Mouse (Mus musculus) Patski (cell line): Measurements from ENCODE around the gene Lnx2. TPM values are rescaled to one million over a fixed set of nuclear protein-coding genes. Genes with fewer than 3 reads are reported as not detected.

Source experiments
- ATAC-seq: fragments of 100-300 bp; one replicate; pipeline ENCODE4 v1.8.0; 2021
- CTCF ChIA-PET: fragments of 350-600 bp; sonication (Branson Sonifier 250); formaldehyde crosslinking; loops from one replicate; lab custom pipeline; 2022; ENCODE audit warnings: inconsistent platforms; lab: Charles Lee
- POLR2A ChIA-PET: fragments of 350-600 bp; sonication (Branson Sonifier 250); formaldehyde crosslinking; loops from one replicate; lab custom pipeline; 2022; ENCODE audit warnings: antibody characterized with exemption, inconsistent platforms; lab: Charles Lee
- DNase-seq: peaks from one replicate; pipeline ENCODE4 v3.0.0-alpha.2; 2011; ENCODE audit warnings: low read depth, low spot score
- H3K27me3 ChIP-seq: fragments of 371-371 bp; one replicate; pipeline ENCODE4 v1.5.1; 2021
- CTCF ChIP-seq: fragments of 100-300 bp; IDR thresholded peaks from one replicate; pipeline ENCODE4 v1.5.1; 2021
- in situ Hi-C: fragments of 300-500 bp; cut with MboI; formaldehyde crosslinking; loops from 3 replicates; pipeline ENCODE4 v1.11.1; 2018; ENCODE audit warnings: low pct_unique_long_range_greater_than_20kb, mixed read lengths
- polyA plus RNA-seq: library from polyadenylated mRNA; unstranded; gene quantifications from one replicate; pipeline ENCODE4 v1.2.3, GENCODE M21; 2021

Lnx2 gene
- polyA plus RNA-seq, 1 experiment from 2014 or later: 15.4 TPM

DNA sequence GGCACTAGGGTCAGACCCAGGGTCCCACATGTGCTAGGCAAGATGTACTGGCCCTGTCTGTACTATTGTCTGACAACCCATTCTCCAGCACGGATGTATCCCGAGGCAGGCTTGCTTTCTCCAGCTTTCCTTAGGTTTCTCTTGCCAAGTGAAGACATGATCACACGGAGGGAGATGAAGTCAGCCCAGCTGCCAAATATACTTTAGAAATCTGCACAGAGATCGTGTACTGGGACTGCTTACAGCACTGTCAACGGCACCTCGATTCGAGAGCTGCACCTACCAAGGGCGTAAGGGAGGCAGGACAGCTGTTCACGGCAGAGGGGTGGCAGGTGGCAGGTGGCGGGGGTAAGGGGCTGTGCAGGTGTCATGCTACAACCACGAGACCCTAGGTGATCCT is 55.8 kb downstream of the Lnx2 start:
- H3K27me3 ChIP-seq: no peaks in the 10 kb centered on the region
- ChIA-PET CTCF (no interaction called here), POLR2A (no interaction called here)
- DNase-seq (no peak), ATAC-seq (no peak)
- in situ Hi-C loops: no loop called here
- no peak for TF ChIP-seq CTCF

DNA sequence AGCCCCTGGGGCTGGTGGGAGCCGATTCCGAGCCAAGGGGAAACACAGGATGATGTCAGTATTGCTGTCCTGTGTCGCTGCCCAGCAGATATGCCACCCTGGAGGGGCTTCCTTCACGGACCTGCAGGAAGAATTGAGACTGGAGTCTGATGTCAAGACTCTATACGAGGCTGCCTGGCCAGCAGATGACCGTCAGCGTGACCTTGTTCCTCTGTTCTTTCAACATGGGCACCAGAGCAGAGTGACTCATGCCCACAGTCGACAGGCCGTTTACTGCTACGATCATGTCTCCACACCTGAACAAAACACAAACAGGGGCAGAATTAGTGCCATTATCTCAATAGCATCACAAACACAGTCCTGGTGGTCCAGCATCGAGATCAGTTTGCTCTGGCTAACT is 57.6 kb downstream of the Lnx2 start:
- no peak for DNase-seq
- CTCF ChIA-PET: no interaction called here
- POLR2A ChIA-PET: interaction anchor here (0.7 kb wide), 1 partner anchor 27 kb away, joined by 4 read pairs; no protein-coding TSS in a partner anchor
- H3K27me3 ChIP-seq: no peaks in the 10 kb centered on the region
- in situ Hi-C loops: no loop called here
- no peak for TF ChIP-seq CTCF
- no peak for ATAC-seq

DNA sequence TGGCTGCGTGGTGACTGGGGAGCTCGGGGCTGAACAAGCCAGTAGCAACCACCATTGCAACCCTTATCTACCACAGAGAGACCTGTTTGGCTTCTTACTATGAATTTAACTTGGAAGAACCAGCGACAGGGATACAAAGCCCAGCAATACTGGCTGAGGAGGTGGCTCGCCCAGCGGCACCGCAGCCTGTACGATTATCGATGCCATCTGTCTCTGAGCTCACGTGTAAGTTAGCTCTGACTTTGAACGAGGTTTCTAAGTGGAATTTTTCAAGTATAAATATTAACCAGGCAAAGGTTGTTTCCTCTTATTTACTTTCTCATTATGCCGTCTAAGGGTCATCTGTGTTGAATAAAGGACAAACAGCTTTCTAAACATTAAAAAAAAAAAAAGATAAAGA is 58.9 kb downstream of the Lnx2 start:
- H3K27me3 ChIP-seq: no peaks in the 10 kb centered on the region
- in situ Hi-C loops: no loop called here
- ATAC-seq (no peak), DNase-seq (no peak)
- ChIA-PET CTCF (interaction anchor here (0.7 to 1.1 kb wide), 3 partner anchors 19 to 101 kb away, joined by 3 read pairs; no protein-coding TSS in a partner anchor), POLR2A (interaction anchor here (0.7 kb wide), 1 partner anchor 48 kb away, joined by 3 read pairs; no protein-coding TSS in a partner anchor)
- no peak for TF ChIP-seq CTCF

DNA sequence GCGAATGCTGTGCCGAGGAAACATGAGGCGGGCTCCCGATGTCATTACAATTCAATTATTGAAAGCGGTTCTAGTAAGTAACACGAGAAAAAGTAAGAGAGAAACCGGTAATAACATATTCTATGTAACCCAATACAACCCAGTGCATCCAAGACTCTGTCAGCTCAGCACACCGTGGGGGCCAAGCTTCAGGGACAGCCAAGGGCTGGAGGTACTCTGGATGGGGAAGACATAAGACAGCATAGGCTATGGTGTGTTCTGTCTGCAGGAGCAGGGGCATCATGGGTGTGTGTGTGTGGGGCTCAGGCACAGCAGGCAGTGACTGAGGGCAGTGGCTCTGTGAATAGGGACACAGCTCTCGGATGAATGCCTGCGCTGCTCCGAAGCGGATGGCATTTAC is 59.8 kb downstream of the Lnx2 start:
- ATAC-seq: no peak
- no peaks in the 10 kb centered on the region for H3K27me3 ChIP-seq
- ChIA-PET CTCF (no interaction called here), POLR2A (no interaction called here)
- in situ Hi-C loops: no loop called here
- no peak for DNase-seq
- TF ChIP-seq CTCF: no peak

DNA sequence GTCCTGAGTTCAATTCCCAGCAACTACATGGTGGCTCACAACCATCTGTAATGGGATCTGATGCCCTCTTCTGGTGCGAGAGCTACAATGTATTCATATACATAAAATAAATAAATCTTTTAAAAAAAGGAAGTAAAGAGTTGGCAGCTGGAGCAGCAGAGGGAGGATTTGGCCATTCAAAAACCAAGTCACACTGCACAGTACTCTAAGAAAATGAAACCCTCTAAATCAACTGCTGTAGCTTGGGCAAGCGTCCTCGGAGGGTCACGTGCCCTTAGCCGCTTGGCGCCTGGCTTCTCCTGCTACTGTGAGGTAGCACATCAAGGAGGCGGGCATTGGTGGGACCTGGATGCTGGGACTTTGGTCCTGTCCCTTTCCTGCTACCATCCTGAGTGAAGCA is 61.2 kb downstream of the Lnx2 start:
- no peak for TF ChIP-seq CTCF
- CTCF ChIA-PET: interaction anchor here (1.1 to 1.4 kb wide), 2 partner anchors 12 to 107 kb away, joined by 3 to 4 read pairs; no protein-coding TSS in a partner anchor
- ATAC-seq (no peak), DNase-seq (no peak)
- no peaks in the 10 kb centered on the region for H3K27me3 ChIP-seq
- POLR2A ChIA-PET: no interaction called here
- in situ Hi-C loops: no loop called here

DNA sequence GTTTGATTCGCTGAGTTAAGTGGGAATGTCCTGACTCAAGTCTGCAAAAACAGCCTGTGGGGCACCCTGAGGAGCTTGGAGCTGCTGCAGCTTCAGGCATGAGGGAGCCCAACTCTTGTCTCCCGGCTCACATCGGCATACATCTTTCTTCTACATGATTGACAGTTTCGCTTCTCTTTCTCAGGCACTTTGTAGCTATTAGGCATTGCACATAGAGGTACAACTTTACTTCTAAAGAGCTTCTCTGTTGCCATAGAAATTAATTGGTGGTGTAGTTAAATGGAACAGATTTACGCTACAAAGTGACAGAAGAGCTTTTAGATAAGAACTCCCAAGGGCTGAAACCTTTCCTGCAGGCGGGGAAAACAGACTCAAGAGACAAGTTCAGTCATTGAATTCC is 62.5 kb downstream of the Lnx2 start:
- no peak for TF ChIP-seq CTCF
- in situ Hi-C loops: no loop called here
- no peak for ATAC-seq
- no peaks in the 10 kb centered on the region for H3K27me3 ChIP-seq
- POLR2A ChIA-PET: no interaction called here
- CTCF ChIA-PET: interaction anchor here (0.9 to 1.4 kb wide), 4 partner anchors 16 to 108 kb away, joined by 3 to 4 read pairs (median 3); no protein-coding TSS in a partner anchor
- no peak for DNase-seq

DNA sequence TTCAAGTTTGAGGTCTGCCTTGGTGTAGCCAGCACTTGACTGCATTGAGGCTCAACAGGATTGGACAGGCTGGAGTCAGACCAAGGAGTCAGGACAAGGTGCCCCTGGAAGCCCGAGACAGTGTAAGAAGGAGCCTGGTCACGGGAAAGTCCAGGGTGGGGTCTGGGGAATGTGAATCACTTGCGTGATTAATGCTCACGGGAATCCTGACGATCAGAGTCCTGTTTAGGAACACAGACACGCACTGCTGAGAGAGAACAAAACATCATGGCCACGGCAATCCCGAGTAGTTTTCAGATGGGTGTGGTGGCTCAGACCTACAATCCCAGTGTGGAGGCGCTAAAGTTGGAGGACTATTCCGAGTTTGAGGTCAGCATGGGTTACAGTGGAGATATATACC is 65.1 kb downstream of the Lnx2 start:
- in situ Hi-C loops: no loop called here
- TF ChIP-seq CTCF: no peak
- H3K27me3 ChIP-seq: no peaks in the 10 kb centered on the region
- ATAC-seq (peak; percentile 58), DNase-seq (peak; percentile 77)
- ChIA-PET CTCF (no interaction called here), POLR2A (no interaction called here)

DNA sequence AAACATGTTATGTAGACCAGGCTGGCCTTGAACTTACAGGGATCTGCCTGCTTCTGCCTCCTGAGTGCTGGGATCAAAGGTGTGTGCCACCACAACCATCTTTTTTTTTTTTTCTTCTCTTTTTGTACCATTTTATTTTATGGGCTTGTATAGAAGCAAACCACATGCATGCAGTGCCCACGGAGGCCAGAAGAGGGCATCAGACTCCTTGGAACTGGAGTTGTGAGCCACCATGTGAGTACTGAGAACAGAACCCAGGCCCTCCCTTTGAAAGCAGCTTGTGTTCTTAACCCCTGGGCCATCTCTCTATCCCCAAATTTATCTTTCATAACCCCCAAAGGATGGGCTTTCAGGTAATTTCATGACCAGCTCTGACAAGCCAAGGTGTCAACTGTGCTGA is 73.1 kb downstream of the Lnx2 start:
- ChIA-PET CTCF (interaction anchor here (1.6 kb wide), 1 partner anchor 12 kb away, joined by 4 read pairs; no protein-coding TSS in a partner anchor), POLR2A (interaction anchor here (0.6 kb wide), 3 partner anchors 25 to 448 kb away, joined by 3 to 5 read pairs (median 5); no protein-coding TSS in a partner anchor)
- ATAC-seq (no peak), DNase-seq (no peak)
- in situ Hi-C loops: no loop called here
- H3K27me3 ChIP-seq: no peaks in the 10 kb centered on the region
- TF ChIP-seq CTCF: no peak

DNA sequence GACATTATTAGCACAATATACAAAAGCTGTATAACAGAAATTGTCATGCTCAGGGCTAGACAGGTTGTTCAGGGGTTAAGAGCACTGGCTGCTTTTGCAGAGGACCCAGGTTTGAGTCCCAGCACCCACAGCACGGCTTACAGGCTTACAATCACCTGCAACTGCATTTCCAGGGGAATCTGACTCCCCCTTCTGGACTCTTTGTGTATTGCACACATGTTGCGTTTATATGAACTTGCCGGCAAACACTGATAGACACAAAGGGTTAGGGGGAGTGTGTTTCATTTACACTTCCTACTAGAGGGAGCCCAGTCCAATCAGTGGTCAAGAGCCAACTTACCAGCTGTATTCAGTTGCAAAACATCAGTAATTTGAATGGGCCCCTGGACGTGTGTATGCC is 75.1 kb downstream of the Lnx2 start:
- POLR2A ChIA-PET: no interaction called here
- H3K27me3 ChIP-seq: no peaks in the 10 kb centered on the region
- TF ChIP-seq CTCF: no peak
- DNase-seq: no peak
- CTCF ChIA-PET: interaction anchor here (1.1 to 1.3 kb wide), 2 partner anchors 8 to 9 kb away, joined by 3 to 4 read pairs; no protein-coding TSS in a partner anchor
- in situ Hi-C loops: no loop called here
- ATAC-seq: no peak

DNA sequence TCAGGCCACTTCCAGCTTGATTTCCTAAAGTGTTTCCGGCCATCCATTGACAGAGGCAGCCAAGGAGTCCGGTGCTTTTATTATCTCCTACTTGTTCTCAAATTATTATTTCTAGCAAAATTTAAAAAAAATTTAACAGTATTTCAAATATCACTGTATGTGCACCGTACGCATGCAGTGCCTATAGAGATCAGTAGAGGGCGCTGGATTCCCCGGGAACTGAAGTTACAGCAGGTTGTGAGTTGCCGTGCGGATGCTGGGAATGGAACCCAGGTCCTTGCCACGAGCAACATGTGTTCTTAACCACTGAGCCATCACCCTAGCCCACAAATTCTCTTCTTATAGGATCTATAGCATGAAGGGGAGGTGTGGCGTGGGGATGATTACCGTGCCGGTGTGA is 77.6 kb downstream of the Lnx2 start:
- TF ChIP-seq CTCF: no peak
- H3K27me3 ChIP-seq: no peaks in the 10 kb centered on the region
- in situ Hi-C loops: no loop called here
- ChIA-PET CTCF (no interaction called here), POLR2A (no interaction called here)
- ATAC-seq (no peak), DNase-seq (no peak)

DNA sequence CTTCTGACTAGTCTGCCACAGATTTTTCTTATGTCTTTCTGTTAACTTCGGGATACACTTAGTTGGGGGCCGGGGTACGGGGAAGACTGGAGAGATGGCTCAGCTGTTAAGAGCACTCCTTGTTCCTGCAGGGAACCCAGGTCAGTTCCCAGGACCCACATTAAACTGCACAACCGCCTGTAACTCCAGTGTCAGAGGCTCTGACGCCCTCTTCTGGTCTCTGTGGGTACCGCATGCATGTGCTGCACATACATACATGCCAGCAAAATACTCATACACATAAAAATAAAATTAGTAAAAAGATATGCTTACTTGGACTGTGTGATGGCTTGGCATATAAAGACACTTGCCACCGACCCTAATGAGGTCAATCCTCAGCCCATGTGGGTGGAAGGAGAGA is 79.6 kb downstream of the Lnx2 start:
- no peaks in the 10 kb centered on the region for H3K27me3 ChIP-seq
- TF ChIP-seq CTCF: no peak
- POLR2A ChIA-PET: no interaction called here
- in situ Hi-C loops: no loop called here
- DNase-seq (no peak), ATAC-seq (no peak)
- CTCF ChIA-PET: no interaction called here

DNA sequence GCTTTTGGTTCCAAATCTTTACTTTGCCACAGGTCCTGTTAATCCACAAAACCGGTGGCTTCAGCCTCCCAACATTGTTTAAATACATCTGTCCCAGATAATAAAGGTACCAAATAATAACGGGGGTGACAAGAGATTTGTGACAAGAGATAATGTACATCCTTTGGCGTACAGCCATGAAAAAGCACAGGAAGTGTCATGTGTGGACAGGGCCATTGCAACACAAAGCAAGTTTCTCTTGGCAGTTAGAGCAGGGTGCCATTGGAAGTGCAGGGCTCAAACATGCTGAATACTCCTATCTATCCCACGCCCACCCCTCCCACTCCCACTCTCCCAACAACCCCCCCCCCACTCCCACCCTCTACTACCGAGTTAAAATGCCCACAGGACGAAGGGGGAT is 81.4 kb downstream of the Lnx2 start:
- CTCF ChIA-PET: no interaction called here
- DNase-seq (no peak), ATAC-seq (no peak)
- POLR2A ChIA-PET: no interaction called here
- in situ Hi-C loops: no loop called here
- H3K27me3 ChIP-seq: no peaks in the 10 kb centered on the region
- TF ChIP-seq CTCF: no peak
